Mouse (Mus musculus) embryonic fibroblast, embryonic 13.5 days (primary cell): Measurements from ENCODE around the gene Vps50.

ENCODE experiments used
- CTCF ChIP-seq: IDR thresholded peaks from 2 replicates; pipeline ENCODE4 v1.5.1; 2011; ENCODE audit warnings: mild to moderate bottlenecking, control low read depth, low read length, moderate library complexity, borderline replicate concordance; ENCODE audit not compliant: insufficient read depth
- POLR2A ChIP-seq: IDR thresholded peaks from 2 replicates; pipeline ENCODE4 v1.6.1; 2011; ENCODE audit warnings: low read depth, mild to moderate bottlenecking, control low read depth, low read length, moderate library complexity

DNA sequence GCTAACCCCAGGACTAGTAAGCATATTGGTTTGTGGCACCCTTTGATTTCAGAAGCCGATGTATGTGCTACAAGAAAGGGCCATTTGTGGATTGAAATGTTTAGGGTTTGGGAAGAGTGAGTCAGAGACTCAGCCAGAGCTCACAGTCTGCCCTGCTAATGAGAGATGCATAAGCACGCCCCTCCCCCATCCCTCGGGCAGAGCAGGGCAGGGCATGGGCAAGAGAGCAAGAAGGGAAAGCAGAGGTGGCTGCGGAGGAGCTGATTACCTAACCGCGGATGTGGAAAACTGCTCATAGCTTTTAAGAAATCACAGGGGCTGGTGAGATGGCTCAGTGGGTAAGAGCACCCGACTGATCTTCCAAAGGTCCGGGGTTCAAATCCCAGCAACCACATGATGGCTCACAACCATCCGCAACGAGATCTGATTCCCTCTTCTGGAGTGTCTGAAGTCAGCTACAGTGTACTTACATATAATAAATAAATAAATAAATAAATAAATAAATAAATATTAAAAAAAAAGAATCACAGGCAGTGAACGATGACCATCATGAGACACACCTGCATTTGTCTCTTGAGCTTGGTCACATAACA is 42.1 kb upstream of the Vps50 start:
- no peak for TF ChIP-seq CTCF
- TF ChIP-seq POLR2A = no peak
